8 mouse cellular contexts compared by ENCODE assay signal in genomic region chrX:135008021-135008420, GRCm38 (mm10). TPM values are rescaled to one million over a fixed set of nuclear protein-coding genes. Genes with fewer than 3 reads are reported as not detected.
A peak's percentile ranks its signal among the peaks of the same experiment; 100 is the strongest.
DNase-seq lines count a peak whose midpoint lies in the region; ATAC-seq lines count a peak whose summit lies in the region.

No protein-coding gene starts in this region.

- no peaks in the 10 kb centered on the region for H3K9me3 ChIP-seq in kidney, embryonic 16.5 days (ENCODE audit: low read length)
- H3K9me3 ChIP-seq in hindbrain, embryonic 13.5 days = no peaks in the 10 kb centered on the region

- DNase-seq in kidney, postnatal 25 days = no peak
- peak; percentile 6 for DNase-seq in c-Kit-positive CD71-positive TER-119-negative erythroid progenitor cells, embryonic 14.5 days (ENCODE audit: low read depth)
- DNase-seq in lung, postnatal 14 days = peak; percentile 0
- DNase-seq in right cerebral cortex, postnatal 10 days (ENCODE audit: low spot score in 2 of 2) = no peak
- no peak for DNase-seq in urinary bladder, postnatal 4 days (ENCODE audit: low spot score in 2 of 2)
- no peak for DNase-seq in adrenal gland, postnatal 25 days

- H3K4me1 ChIP-seq in kidney, embryonic 16.5 days (ENCODE audit: insufficient read depth, low read length) = no peaks in the 10 kb centered on the region
- peaks cover 4% of the 10 kb centered on the region; the same call in 1 of the 2 replicates for H3K4me1 ChIP-seq in hindbrain, embryonic 13.5 days (replicated peaks)

- H3K27ac ChIP-seq in kidney, embryonic 16.5 days (ENCODE audit: low read length) = no peak overlapping the region
- H3K27ac ChIP-seq in hindbrain, embryonic 13.5 days = 0 out of 2 replicates have a peak overlapping the region, but pooled peaks have one; percentile 95

- no peak for ATAC-seq in kidney, embryonic 16.5 days (ENCODE audit: low FRiP score, low TSS enrichment)
- ATAC-seq in hindbrain, embryonic 13.5 days (ENCODE audit: low FRiP score) = no peak

- H3K27me3 ChIP-seq in kidney, embryonic 16.5 days (ENCODE audit: insufficient read depth, low read length) = peaks cover 15% of the 10 kb centered on the region; the same call in 1 of the 2 replicates
- H3K27me3 ChIP-seq in hindbrain, embryonic 13.5 days = peaks cover 12% of the 10 kb centered on the region; the same call in 1 of the 2 replicates

- WGBS in kidney, embryonic 16.5 days = 47% methylated on average over 5 of the region's 5 CpGs
- 49% methylated on average over 5 of the region's 5 CpGs for WGBS in hindbrain, embryonic 13.5 days

- peak overlapping the region; percentile 63 for H3K4me3 ChIP-seq in kidney, embryonic 16.5 days (ENCODE audit: low read length)
- peak overlapping the region; percentile 51 for H3K4me3 ChIP-seq in hindbrain, embryonic 13.5 days

- H3K4me2 ChIP-seq in kidney, embryonic 16.5 days (replicated peaks; ENCODE audit: low read depth, low read length) = peak overlapping the region; percentile 49
- H3K4me2 ChIP-seq in hindbrain, embryonic 13.5 days = peak overlapping the region; percentile 50

- H3K9ac ChIP-seq in kidney, embryonic 16.5 days (replicated peaks; ENCODE audit: low read length) = 0 out of 2 replicates have a peak overlapping the region, but pooled peaks have one; percentile 22
- H3K9ac ChIP-seq in hindbrain, embryonic 13.5 days = no peak overlapping the region

- no peaks in the 10 kb centered on the region for H3K36me3 ChIP-seq in kidney, embryonic 16.5 days (ENCODE audit: insufficient read depth, low read length)
- H3K36me3 ChIP-seq in hindbrain, embryonic 13.5 days = no peaks in the 10 kb centered on the region

RNA-seq across cellular contexts. Expression of gene Zmat1, which starts 1.0 kb away (rescaled TPM):
- 5.8 and 5.9 TPM in 2 replicates for polyA plus RNA-seq in kidney, embryonic 16.5 days (2015; fragmentation: Nextera tagmentation; extraction: Ambion mirVana)
- 7.8 and 8.4 TPM in 2 replicates for polyA plus RNA-seq in hindbrain, embryonic 13.5 days (2015; fragmentation: Nextera tagmentation; extraction: Ambion mirVana)
- 13.8 and 14.5 TPM in 2 replicates for total RNA-seq in adrenal gland, postnatal 25 days (2021)

RNA-seq across cellular contexts. Expression of gene Nxf2, which starts 43.5 kb away (rescaled TPM):
- 0.40 and 0.77 TPM in 2 replicates for polyA plus RNA-seq in kidney, embryonic 16.5 days (2015; fragmentation: Nextera tagmentation; extraction: Ambion mirVana)
- 0.22 and 0.38 TPM in 2 replicates for polyA plus RNA-seq in hindbrain, embryonic 13.5 days (2015; fragmentation: Nextera tagmentation; extraction: Ambion mirVana)
- not detected in 2 replicates for total RNA-seq in adrenal gland, postnatal 25 days (2021)

Comparison
In these comparisons a context has a peak if more than half of its experiments do, and no peak if none do; other contexts are left out.
1. DNase-seq: peak in c-Kit-positive CD71-positive TER-119-negative erythroid progenitor cells, embryonic 14.5 days (single experiment) and lung, postnatal 14 days (single experiment); none in kidney, postnatal 25 days (0 of 2), right cerebral cortex, postnatal 10 days (0 of 2), urinary bladder, postnatal 4 days (0 of 2) and adrenal gland, postnatal 25 days (single experiment).